Mouse (Mus musculus): Measurements from ENCODE around the gene Hist1h3i. TPM values are rescaled to one million over a fixed set of nuclear protein-coding genes. Genes with fewer than 3 reads are reported as not detected.
"Not testable (repeated sequence)": the region's sequence is repeated elsewhere in the genome, so short reads cannot be mapped to it uniquely, and the experiment has no call there.

Gene Hist1h3i
- polyA plus RNA-seq, 1 experiment = 69.6 TPM

- no peak overlapping the region for H3K4me3 ChIP-seq (replicated peaks)
- TF ChIP-seq FLI1 (IDR thresholded peaks at IDR 0.05; ENCODE audit: low read length) (no peak), GATA1 (IDR thresholded peaks at IDR 0.05; ENCODE audit: borderline replicate concordance, low read length) (no peak)
- no peaks in the 10 kb centered on the region for H3K36me3 ChIP-seq (replicated peaks; ENCODE audit: low read length)
- H3K4me1 ChIP-seq = peaks cover 12% of the 10 kb centered on the region
- H3K9me3 ChIP-seq = no peaks in the 10 kb centered on the region
- no peaks in the 10 kb centered on the region for H3K27me3 ChIP-seq (replicated peaks)
Observed at GRCm38 (mm10) chr13:21795584-21795983, 12.4 kb upstream of the Hist1h3i start.

GRCm38 (mm10) chr13:21790601-21791283 lies 7.6 kb upstream of the Hist1h3i start:
- no peaks in the 10 kb centered on the region for H3K36me3 ChIP-seq (replicated peaks; ENCODE audit: low read length)
- TF ChIP-seq FLI1 (IDR thresholded peaks at IDR 0.05; ENCODE audit: low read length) = no peak
- TF ChIP-seq GATA1 (IDR thresholded peaks at IDR 0.05; ENCODE audit: borderline replicate concordance, low read length) = no peak
- no peaks in the 10 kb centered on the region for H3K27me3 ChIP-seq (replicated peaks)
- H3K4me3 ChIP-seq (replicated peaks) = peak overlapping the region; percentile 64
- H3K4me1 ChIP-seq = peaks cover 37% of the 10 kb centered on the region
- H3K9me3 ChIP-seq = no peaks in the 10 kb centered on the region

DNA sequence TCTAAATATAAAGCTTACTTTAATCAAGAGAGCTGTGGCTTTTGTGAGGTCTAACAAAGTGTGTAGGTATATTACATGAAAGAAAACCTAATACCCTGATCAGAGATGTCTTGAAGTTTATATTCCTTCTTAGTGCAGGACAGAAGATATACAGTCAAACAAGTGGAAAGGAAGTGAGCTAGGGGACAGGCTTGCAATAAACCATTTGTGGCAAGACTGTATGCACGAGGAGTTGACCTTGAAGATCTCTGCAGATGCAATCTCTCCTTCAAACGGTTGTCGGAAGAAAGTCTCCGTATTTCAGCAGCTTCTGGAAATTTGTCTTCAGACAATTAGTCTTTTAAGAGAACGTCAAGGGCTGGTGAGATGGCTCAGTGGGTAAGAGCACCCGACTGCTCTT lies 6.8 kb upstream of the Hist1h3i start:
- Histone ChIP-seq H3K4me1 (peaks cover 40% of the 10 kb centered on the region), H3K4me3 (replicated peaks) (no peak overlapping the region), H3K9me3 (no peaks in the 10 kb centered on the region), H3K36me3 (replicated peaks; ENCODE audit: low read length) (no peaks in the 10 kb centered on the region), H3K27me3 (replicated peaks) (no peaks in the 10 kb centered on the region)
- no peak for TF ChIP-seq FLI1 (IDR thresholded peaks at IDR 0.05; ENCODE audit: low read length)
- no peak for TF ChIP-seq GATA1 (IDR thresholded peaks at IDR 0.05; ENCODE audit: borderline replicate concordance, low read length)

DNA sequence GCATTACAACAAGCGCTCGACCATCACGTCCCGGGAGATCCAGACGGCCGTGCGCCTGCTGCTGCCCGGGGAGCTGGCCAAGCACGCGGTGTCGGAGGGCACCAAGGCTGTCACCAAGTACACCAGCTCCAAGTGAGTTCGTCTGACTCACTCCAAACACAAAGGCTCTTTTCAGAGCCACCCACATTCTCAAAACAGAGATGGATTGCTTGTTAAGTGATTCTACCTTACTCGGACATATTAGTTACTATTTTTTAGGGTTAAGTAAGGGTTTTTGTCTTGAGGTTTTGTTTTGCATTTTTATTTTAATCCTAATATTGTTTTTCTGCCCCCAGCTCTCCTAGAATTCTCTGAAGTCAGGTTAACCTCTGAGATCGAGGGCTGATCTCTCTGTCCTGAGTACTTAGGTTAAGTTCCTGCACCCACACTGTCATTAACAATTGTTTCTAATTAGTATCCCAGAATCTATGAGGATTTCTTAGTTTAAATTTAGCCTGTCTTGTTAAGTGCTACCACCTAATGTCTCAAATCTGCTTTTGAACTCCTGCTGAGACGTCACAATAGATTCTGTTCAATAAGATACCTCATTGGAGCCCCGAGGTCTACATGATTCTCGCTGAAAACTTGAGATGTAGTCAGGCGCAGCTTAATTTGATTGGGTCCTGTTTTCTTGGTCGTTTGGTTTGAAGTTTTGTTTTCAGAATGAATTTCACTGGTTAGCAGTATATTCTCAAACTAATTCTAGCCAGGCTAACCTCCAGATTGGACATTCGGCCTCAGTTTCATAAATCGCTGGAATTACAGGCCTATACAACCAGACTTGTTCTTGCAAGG lies 4.8 kb upstream of the Hist1h3i start:
- no peaks in the 10 kb centered on the region for H3K9me3 ChIP-seq
- no peaks in the 10 kb centered on the region for H3K27me3 ChIP-seq (replicated peaks)
- peak overlapping the region; percentile 81 for H3K4me3 ChIP-seq (replicated peaks)
- TF ChIP-seq FLI1 (IDR thresholded peaks at IDR 0.05; ENCODE audit: low read length) = no peak
- no peak for TF ChIP-seq GATA1 (IDR thresholded peaks at IDR 0.05; ENCODE audit: borderline replicate concordance, low read length)
- H3K36me3 ChIP-seq (replicated peaks; ENCODE audit: low read length) = no peaks in the 10 kb centered on the region
- H3K4me1 ChIP-seq = peaks cover 50% of the 10 kb centered on the region

- Histone ChIP-seq H3K4me3 (replicated peaks) (peak within 1 kb of the TSS; percentile 89), H3K4me1 (peaks cover 58% of the 10 kb centered on the region)
- H3K9me3 ChIP-seq; H3K27me3 ChIP-seq (replicated peaks); H3K36me3 ChIP-seq (replicated peaks; ENCODE audit: low read length): not testable (repeated sequence)
Observed at GRCm38 (mm10) chr13:21786899-21787629, 3.9 kb upstream of the Hist1h3i start, which contains the start of the genes Hist1h2an and Hist1h2bp. Gene Hist1h2an (minus strand): TSS chr13:21787218. Gene Hist1h2bp (plus strand): TSS chr13:21787461.

- TF ChIP-seq FLI1 (IDR thresholded peaks at IDR 0.05; ENCODE audit: low read length) = no peak
- TF ChIP-seq GATA1 (IDR thresholded peaks at IDR 0.05; ENCODE audit: borderline replicate concordance, low read length) = no peak
- Histone ChIP-seq H3K4me1 (peaks cover 59% of the 10 kb centered on the region), H3K27me3 (replicated peaks) (no peaks in the 10 kb centered on the region), H3K4me3 (replicated peaks) (peak overlapping the region; percentile 88), H3K9me3 (no peaks in the 10 kb centered on the region), H3K36me3 (replicated peaks; ENCODE audit: low read length) (no peaks in the 10 kb centered on the region)
Observed at GRCm38 (mm10) chr13:21786189-21786898, 3.2 kb upstream of the Hist1h3i start.

GRCm38 (mm10) chr13:21784311-21784710 lies 1.1 kb upstream of the Hist1h3i start:
- H3K27me3 ChIP-seq (replicated peaks) = no peaks in the 10 kb centered on the region
- H3K4me1 ChIP-seq = peaks cover 63% of the 10 kb centered on the region
- H3K4me3 ChIP-seq (replicated peaks) = peak overlapping the region; percentile 4
- TF ChIP-seq FLI1 (IDR thresholded peaks at IDR 0.05; ENCODE audit: low read length) (no peak), GATA1 (IDR thresholded peaks at IDR 0.05; ENCODE audit: borderline replicate concordance, low read length) (no peak)
- no peaks in the 10 kb centered on the region for H3K9me3 ChIP-seq
- no peaks in the 10 kb centered on the region for H3K36me3 ChIP-seq (replicated peaks; ENCODE audit: low read length)

DNA sequence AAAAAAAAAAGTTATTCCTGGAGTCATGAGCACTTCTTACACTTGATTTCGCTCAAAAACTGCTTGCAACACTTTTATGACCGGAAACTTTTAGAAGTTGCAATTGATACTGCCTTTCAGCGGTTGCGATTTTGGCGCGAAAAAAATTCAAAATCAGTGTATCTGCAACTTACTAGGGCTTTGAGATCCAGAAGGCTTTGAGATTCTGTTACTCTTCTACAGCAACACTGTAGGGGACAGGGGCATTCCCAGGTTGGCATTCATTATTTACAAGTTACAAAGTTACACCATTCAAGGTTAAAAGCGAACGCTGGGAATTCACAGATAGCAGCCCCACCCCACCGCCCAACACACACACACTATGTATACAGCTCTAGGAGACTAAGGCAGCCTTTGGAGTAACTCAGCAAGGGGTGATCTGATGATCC lies 578 bp upstream of the Hist1h3i start:
- Histone ChIP-seq H3K4me1 (peaks cover 66% of the 10 kb centered on the region), H3K27me3 (replicated peaks) (no peaks in the 10 kb centered on the region), H3K36me3 (replicated peaks; ENCODE audit: low read length) (no peaks in the 10 kb centered on the region), H3K9me3 (no peaks in the 10 kb centered on the region), H3K4me3 (replicated peaks) (peak overlapping the region; percentile 83)
- TF ChIP-seq GATA1 (IDR thresholded peaks at IDR 0.05; ENCODE audit: borderline replicate concordance, low read length) (no peak), FLI1 (IDR thresholded peaks at IDR 0.05; ENCODE audit: low read length) (no peak)

- H3K9me3 ChIP-seq; H3K27me3 ChIP-seq (replicated peaks); H3K36me3 ChIP-seq (replicated peaks; ENCODE audit: low read length): not testable (repeated sequence)
- H3K4me3 ChIP-seq (replicated peaks) = peak overlapping the region; percentile 87
- H3K4me1 ChIP-seq = peaks cover 68% of the 10 kb centered on the region
Observed at GRCm38 (mm10) chr13:21782361-21783254, 562 bp downstream of the Hist1h3i start.

Measured in megakaryocyte, embryonic 14.5 days (primary cell).